Mouse (Mus musculus) limb, embryonic 14.5 days (tissue): ENCODE data around the gene Hdlbp. TPM values are rescaled to one million over a fixed set of nuclear protein-coding genes. Genes with fewer than 3 reads are reported as not detected.

ENCODE experiments used
- ATAC-seq: fragments of 200-750 bp; cut with Nextera tagmentation; 2 replicates; pipeline ENCODE4 v1.8.0; 2017; ENCODE audit warnings: low read depth, moderate number of reproducible peaks, moderate TSS enrichment; ENCODE audit not compliant: low FRiP score
- DNase-seq: peaks from one replicate; pipeline ENCODE4 v3.0.0-alpha.2; 2015; ENCODE audit warnings: low spot score
- H3K27ac ChIP-seq: fragments of 300-500 bp; sonication (generic); replicated peaks from 2 replicates; pipeline ENCODE4 v1.5.1; 2014; ENCODE audit warnings: low read depth, mild to moderate bottlenecking, low read length, moderate library complexity, mixed read lengths
- H3K27me3 ChIP-seq: fragments of 300-500 bp; sonication (generic); 2 replicates; pipeline ENCODE4 v1.6.1; 2014; ENCODE audit warnings: low read length, mixed read lengths; ENCODE audit not compliant: control insufficient read depth, insufficient read depth
- H3K36me3 ChIP-seq: fragments of 300-500 bp; sonication (generic); 2 replicates; pipeline ENCODE4 v1.6.1; 2014; ENCODE audit warnings: mild to moderate bottlenecking, low read length, moderate library complexity, mixed read lengths; ENCODE audit not compliant: control insufficient read depth, insufficient read depth
- H3K4me1 ChIP-seq: fragments of 300-500 bp; sonication (generic); 2 replicates; pipeline ENCODE4 v1.6.1; 2014; ENCODE audit warnings: antibody characterized with exemption, low read length, mixed read lengths; ENCODE audit not compliant: control insufficient read depth, insufficient read depth
- H3K4me2 ChIP-seq: fragments of 300-500 bp; sonication (generic); replicated peaks from 2 replicates; pipeline ENCODE4 v1.6.1; 2014; ENCODE audit warnings: low read depth, mild to moderate bottlenecking, low read length, moderate library complexity; ENCODE audit not compliant: severe bottlenecking
- H3K4me3 ChIP-seq: fragments of 300-500 bp; sonication (generic); replicated peaks from 2 replicates; pipeline ENCODE4 v1.5.1; 2014; ENCODE audit warnings: low read length
- H3K9ac ChIP-seq: fragments of 300-500 bp; sonication (generic); 2 replicates; pipeline ENCODE4 v1.6.1; 2014; ENCODE audit warnings: mild to moderate bottlenecking, low read depth, low read length, moderate library complexity; ENCODE audit not compliant: severe bottlenecking
- H3K9me3 ChIP-seq: fragments of 300-500 bp; sonication (generic); 2 replicates; pipeline ENCODE4 v1.6.1; 2016; ENCODE audit warnings: low read length; ENCODE audit not compliant: control insufficient read depth
- POLR2A ChIP-seq: fragments of 200-500 bp; IDR thresholded peaks from 2 replicates; pipeline ENCODE4 v1.8.0; 2012; ENCODE audit warnings: inconsistent platforms, mild to moderate bottlenecking, moderate library complexity, borderline replicate concordance; ENCODE audit not compliant: insufficient read depth, insufficient read length; ENCODE audit errors: extremely low read depth
- WGBS: fragments of 180-500 bp; shearing (Covaris S2); extraction: QIAGEN DNeasy Blood & Tissue Kit; methylation state at CpG from one replicate; pipeline ENCODE4 v1.1.7; 2014; 5-methylcytosine and 5-hydroxymethylcytosine counted together
- polyA plus RNA-seq, 2 experiments: library from polyadenylated mRNA; depleted of rRNA in 1 of 2; stranded (reverse) in 1 of 2; unstranded in 1 of 2; fragments of >200 nt; fragmentation: Nextera tagmentation in 1 of 2; extraction: Ambion mirVana in 1 of 2; gene quantifications; 2 replicates each; pipeline versions ENCODE4 v1.2.1 to v1.2.3; 2012 to 2014

Gene Hdlbp
- polyA plus RNA-seq, 2 experiments, result 180 to 196 TPM

- Histone ChIP-seq H3K4me3 (peak overlapping the region; percentile 93), H3K27me3 (no peaks in the 10 kb centered on the region), H3K4me2 (peak overlapping the region; percentile 64), H3K27ac (peak overlapping the region; percentile 96), H3K36me3 (no peaks in the 10 kb centered on the region), H3K9me3 (no peaks in the 10 kb centered on the region), H3K9ac (peak overlapping the region; percentile 86), H3K4me1 (peaks cover 6% of the 10 kb centered on the region; the same call in 1 of the 2 replicates)
- DNase-seq (peak; percentile 14), ATAC-seq (no peak)
- WGBS, result 7% methylated on average over 23 of the region's 23 CpGs
- no peak for TF ChIP-seq POLR2A
These were observed 965 bp upstream of the Hdlbp start for GRCm38 (mm10) chr1:93479476-93480083.

- peak; percentile 99 for DNase-seq
- WGBS, result under 1% methylated on average over 38 of the region's 41 CpGs
- Histone ChIP-seq H3K9ac (peak overlapping the region; percentile 86), H3K4me1 (peaks cover 6% of the 10 kb centered on the region; the same call in 1 of the 2 replicates), H3K4me3 (peak overlapping the region; percentile 93), H3K9me3 (no peaks in the 10 kb centered on the region), H3K27ac (peak overlapping the region; percentile 96), H3K36me3 (no peaks in the 10 kb centered on the region), H3K27me3 (no peaks in the 10 kb centered on the region), H3K4me2 (peak overlapping the region; percentile 61)
- TF ChIP-seq POLR2A, result 0 out of 2 replicates have a peak, but pooled peaks have one; percentile 45
- ATAC-seq, result peak; percentile 96
These were observed 643 bp downstream of the Hdlbp start for GRCm38 (mm10) chr1:93477758-93478585.

- Histone ChIP-seq H3K4me3 (no peak overlapping the region), H3K9ac (no peak overlapping the region), H3K36me3 (no peaks in the 10 kb centered on the region), H3K4me2 (no peak overlapping the region), H3K4me1 (peaks cover 6% of the 10 kb centered on the region; the same call in 1 of the 2 replicates), H3K27me3 (no peaks in the 10 kb centered on the region), H3K27ac (no peak overlapping the region), H3K9me3 (no peaks in the 10 kb centered on the region)
- 91% methylated on average over 3 of the region's 3 CpGs for WGBS
- ATAC-seq, result no peak
- TF ChIP-seq POLR2A, result no peak
- DNase-seq, result no peak
These were observed 2.9 kb downstream of the Hdlbp start for GRCm38 (mm10) chr1:93475694-93476093.

GRCm38 (mm10) chr1:93468626-93469025, 10.0 kb downstream of the Hdlbp start:
- Histone ChIP-seq H3K4me1 (no peaks in the 10 kb centered on the region), H3K9ac (no peak overlapping the region), H3K4me3 (no peak overlapping the region), H3K36me3 (no peaks in the 10 kb centered on the region), H3K27ac (no peak overlapping the region), H3K9me3 (no peaks in the 10 kb centered on the region), H3K27me3 (no peaks in the 10 kb centered on the region), H3K4me2 (no peak overlapping the region)
- ATAC-seq (no peak), DNase-seq (no peak)
- TF ChIP-seq POLR2A, result no peak
- 93% methylated on average over 4 of the region's 4 CpGs for WGBS

- no peak for ATAC-seq
- H3K27ac ChIP-seq, result no peak overlapping the region
- H3K4me1 ChIP-seq, result no peaks in the 10 kb centered on the region
- no peaks in the 10 kb centered on the region for H3K27me3 ChIP-seq
- no peak overlapping the region for H3K4me3 ChIP-seq
- TF ChIP-seq POLR2A, result no peak
- no peak for DNase-seq
- H3K9ac ChIP-seq, result no peak overlapping the region
- no peaks in the 10 kb centered on the region; the same call in 1 of the 2 replicates for H3K36me3 ChIP-seq
- no peak overlapping the region for H3K4me2 ChIP-seq
- no peaks in the 10 kb centered on the region for H3K9me3 ChIP-seq
These were observed 12.9 kb downstream of the Hdlbp start for GRCm38 (mm10) chr1:93465746-93466145.
